Mouse (Mus musculus): ENCODE results near the gene Snx13. TPM values are rescaled to one million over a fixed set of nuclear protein-coding genes. Genes with fewer than 3 reads are reported as not detected.
A peak's percentile ranks its signal among the peaks of the same experiment; 100 is the strongest.

Snx13 gene
- polyA plus RNA-seq, 1 experiment from 2014 or later, result 23.2 TPM

GRCm38 (mm10) chr12:35018679-35019237 is 28.2 kb upstream of the Snx13 start:
- Histone ChIP-seq H3K9me3 (no peaks in the 10 kb centered on the region), H3K27me3 (no peaks in the 10 kb centered on the region; the same call in 1 of the 2 replicates), H3K9ac (replicated peaks) (no peak overlapping the region), H3K36me3 (no peaks in the 10 kb centered on the region), H3K4me3 (replicated peaks) (no peak overlapping the region), H3K4me1 (replicated peaks) (no peaks in the 10 kb centered on the region), H3K27ac (no peak overlapping the region), H3K4me2 (no peak overlapping the region)
- ATAC-seq (ENCODE audit: insufficient number of reproducible peaks, insufficient read depth, low FRiP score, low TSS enrichment, low read depth), result no peak
- WGBS, result 86% methylated on average over 9 of the region's 9 CpGs

- Histone ChIP-seq H3K27ac (no peak overlapping the region), H3K4me3 (replicated peaks) (no peak overlapping the region), H3K4me1 (replicated peaks) (no peaks in the 10 kb centered on the region)
These were observed 25.7 kb upstream of the Snx13 start for GRCm38 (mm10) chr12:35021285-35021684.

GRCm38 (mm10) chr12:35022066-35022465 is 24.9 kb upstream of the Snx13 start:
- Histone ChIP-seq H3K36me3 (no peaks in the 10 kb centered on the region), H3K9me3 (no peaks in the 10 kb centered on the region), H3K9ac (replicated peaks) (no peak overlapping the region), H3K27ac (no peak overlapping the region), H3K4me3 (replicated peaks) (no peak overlapping the region), H3K4me1 (replicated peaks) (no peaks in the 10 kb centered on the region), H3K27me3 (no peaks in the 10 kb centered on the region), H3K4me2 (no peak overlapping the region)
- ATAC-seq (ENCODE audit: insufficient number of reproducible peaks, insufficient read depth, low FRiP score, low TSS enrichment, low read depth), result no peak
- 61% methylated on average over 10 of the region's 10 CpGs for WGBS

More at GRCm38 (mm10) chr12:35021285-35021684, 25.7 kb upstream of the Snx13 start:
- ATAC-seq (ENCODE audit: insufficient number of reproducible peaks, insufficient read depth, low FRiP score, low TSS enrichment, low read depth), result no peak
- 83% methylated on average over 9 of the region's 9 CpGs for WGBS
- no peak overlapping the region for H3K4me2 ChIP-seq
- no peaks in the 10 kb centered on the region for H3K9me3 ChIP-seq
- no peaks in the 10 kb centered on the region for H3K36me3 ChIP-seq
- H3K9ac ChIP-seq (replicated peaks), result no peak overlapping the region
- no peaks in the 10 kb centered on the region for H3K27me3 ChIP-seq

GRCm38 (mm10) chr12:35025916-35026432 is 21.0 kb upstream of the Snx13 start:
- ATAC-seq (ENCODE audit: insufficient number of reproducible peaks, insufficient read depth, low FRiP score, low TSS enrichment, low read depth), result no peak
- H3K4me3 ChIP-seq (replicated peaks), result no peak overlapping the region

GRCm38 (mm10) chr12:35027533-35027932 is 19.5 kb upstream of the Snx13 start:
- Histone ChIP-seq H3K27ac (no peak overlapping the region), H3K4me1 (replicated peaks) (no peaks in the 10 kb centered on the region), H3K4me2 (no peak overlapping the region), H3K9ac (replicated peaks) (no peak overlapping the region), H3K4me3 (replicated peaks) (no peak overlapping the region), H3K27me3 (no peaks in the 10 kb centered on the region), H3K9me3 (no peaks in the 10 kb centered on the region), H3K36me3 (no peaks in the 10 kb centered on the region)
- 74% methylated on average over 1 of the region's 1 CpGs for WGBS
- ATAC-seq (ENCODE audit: insufficient number of reproducible peaks, insufficient read depth, low FRiP score, low TSS enrichment, low read depth), result no peak

More at GRCm38 (mm10) chr12:35025916-35026432, 21.0 kb upstream of the Snx13 start:
- Histone ChIP-seq H3K36me3 (no peaks in the 10 kb centered on the region), H3K4me1 (replicated peaks) (no peaks in the 10 kb centered on the region), H3K9ac (replicated peaks) (no peak overlapping the region), H3K27me3 (no peaks in the 10 kb centered on the region), H3K27ac (no peak overlapping the region), H3K4me2 (no peak overlapping the region), H3K9me3 (no peaks in the 10 kb centered on the region)
- WGBS, result 73% methylated on average over 4 of the region's 4 CpGs

GRCm38 (mm10) chr12:35038668-35039570 is 8.1 kb upstream of the Snx13 start:
- 28% methylated on average over 14 of the region's 14 CpGs for WGBS
- H3K36me3 ChIP-seq, result no peaks in the 10 kb centered on the region
- H3K9me3 ChIP-seq, result no peaks in the 10 kb centered on the region
- 0 out of 2 replicates have a peak overlapping the region, but pooled peaks have one; percentile 27 for H3K9ac ChIP-seq (replicated peaks)
- H3K4me2 ChIP-seq, result peak overlapping the region; percentile 45
- H3K27ac ChIP-seq, result no peak overlapping the region
- no peaks in the 10 kb centered on the region for H3K27me3 ChIP-seq
- H3K4me1 ChIP-seq (replicated peaks), result peaks cover 7% of the 10 kb centered on the region
- H3K4me3 ChIP-seq (replicated peaks), result 0 out of 2 replicates have a peak overlapping the region, but pooled peaks have one; percentile 17
- no peak for ATAC-seq (ENCODE audit: insufficient number of reproducible peaks, insufficient read depth, low FRiP score, low TSS enrichment, low read depth)

GRCm38 (mm10) chr12:35039571-35039936 is 7.4 kb upstream of the Snx13 start:
- WGBS, result 68% methylated on average over 5 of the region's 5 CpGs

GRCm38 (mm10) chr12:35041964-35042363 is 5.0 kb upstream of the Snx13 start:
- H3K9me3 ChIP-seq, result no peaks in the 10 kb centered on the region
- no peak overlapping the region for H3K4me3 ChIP-seq (replicated peaks)
- 77% methylated on average over 8 of the region's 8 CpGs for WGBS
- no peak overlapping the region for H3K9ac ChIP-seq (replicated peaks)
- peaks cover 7% of the 10 kb centered on the region for H3K4me1 ChIP-seq (replicated peaks)
- no peak overlapping the region for H3K27ac ChIP-seq
- no peaks in the 10 kb centered on the region for H3K27me3 ChIP-seq
- ATAC-seq (ENCODE audit: insufficient number of reproducible peaks, insufficient read depth, low FRiP score, low TSS enrichment, low read depth), result no peak
- no peaks in the 10 kb centered on the region for H3K36me3 ChIP-seq
- H3K4me2 ChIP-seq, result no peak overlapping the region

More at GRCm38 (mm10) chr12:35039571-35039936, 7.4 kb upstream of the Snx13 start:
- 0 out of 2 replicates have a peak overlapping the region, but pooled peaks have one; percentile 45 for H3K4me2 ChIP-seq
- no peaks in the 10 kb centered on the region for H3K27me3 ChIP-seq
- no peaks in the 10 kb centered on the region for H3K9me3 ChIP-seq
- no peak overlapping the region for H3K9ac ChIP-seq (replicated peaks)
- no peaks in the 10 kb centered on the region for H3K36me3 ChIP-seq
- H3K27ac ChIP-seq, result no peak overlapping the region
- no peak for ATAC-seq (ENCODE audit: insufficient number of reproducible peaks, insufficient read depth, low FRiP score, low TSS enrichment, low read depth)
- peaks cover 7% of the 10 kb centered on the region for H3K4me1 ChIP-seq (replicated peaks)
- H3K4me3 ChIP-seq (replicated peaks), result no peak overlapping the region

GRCm38 (mm10) chr12:35046310-35046998 is 532 bp upstream of the Snx13 start:
- Histone ChIP-seq H3K27ac (peak overlapping the region; percentile 96), H3K27me3 (no peaks in the 10 kb centered on the region), H3K9ac (replicated peaks) (peak overlapping the region; percentile 96), H3K4me3 (replicated peaks) (peak overlapping the region; percentile 95), H3K36me3 (no peaks in the 10 kb centered on the region), H3K9me3 (no peaks in the 10 kb centered on the region), H3K4me2 (peak overlapping the region; percentile 70), H3K4me1 (replicated peaks) (peaks cover 14% of the 10 kb centered on the region)
- ATAC-seq (ENCODE audit: insufficient number of reproducible peaks, insufficient read depth, low FRiP score, low TSS enrichment, low read depth), result peak; percentile 82
- 1% methylated on average over 35 of the region's 36 CpGs for WGBS

GRCm38 (mm10) chr12:35047320-35048225 is 587 bp downstream of the Snx13 start:
- Histone ChIP-seq H3K9me3 (no peaks in the 10 kb centered on the region), H3K4me1 (replicated peaks) (peaks cover 16% of the 10 kb centered on the region), H3K27ac (peak overlapping the region; percentile 96), H3K36me3 (no peaks in the 10 kb centered on the region), H3K9ac (replicated peaks) (peak overlapping the region; percentile 96), H3K27me3 (no peaks in the 10 kb centered on the region), H3K4me3 (replicated peaks) (peak overlapping the region; percentile 95), H3K4me2 (peak overlapping the region; percentile 70)
- ATAC-seq (ENCODE audit: insufficient number of reproducible peaks, insufficient read depth, low FRiP score, low TSS enrichment, low read depth), result peak; percentile 78
- under 1% methylated on average over 59 of the region's 65 CpGs for WGBS
